Mouse (Mus musculus) thymus, postnatal 14 days (tissue): ENCODE data around the gene Gmfg.
A peak's percentile ranks its signal among the peaks of the same experiment; 100 is the strongest.

Experiments used
- DNase-seq: peaks from one replicate; pipeline ENCODE4 v3.0.0; 2021

The Gmfg gene

GRCm38 (mm10) chr7:28488030-28488491, 50.8 kb downstream of the Gmfg start:
- no peak for DNase-seq

GRCm38 (mm10) chr7:28490410-28490809, 53.2 kb downstream of the Gmfg start:
- DNase-seq, result peak; percentile 63

GRCm38 (mm10) chr7:28490903-28491302, 53.7 kb downstream of the Gmfg start:
- DNase-seq, result peak; percentile 20

GRCm38 (mm10) chr7:28492310-28492709, 55.1 kb downstream of the Gmfg start:
- DNase-seq, result no peak

GRCm38 (mm10) chr7:28495426-28495825, 58.2 kb downstream of the Gmfg start:
- DNase-seq, result no peak
